Mouse (Mus musculus): ENCODE measurements around the gene Synpo2. TPM values are rescaled to one million over a fixed set of nuclear protein-coding genes. Genes with fewer than 3 reads are reported as not detected.
A peak's percentile ranks its signal among the peaks of the same experiment; 100 is the strongest.

Synpo2 gene
- polyA plus RNA-seq, 1 experiment from 2014 or later: 2.8 TPM

GRCm38 (mm10) chr3:123103151-123103860, 132.6 kb downstream of the Synpo2 start:
- H3K27me3 ChIP-seq (ENCODE audit: control insufficient read depth, insufficient read depth, low read length): no peaks in the 10 kb centered on the region
- H3K4me2 ChIP-seq (ENCODE audit: low read depth, low read length): no peak overlapping the region
- no peaks in the 10 kb centered on the region for H3K4me1 ChIP-seq (ENCODE audit: control insufficient read depth, insufficient read depth, low read length)
- no peak overlapping the region for H3K4me3 ChIP-seq (ENCODE audit: low read depth, low read length)
- H3K9ac ChIP-seq (replicated peaks; ENCODE audit: low read depth, low read length): no peak overlapping the region
- no peaks in the 10 kb centered on the region for H3K9me3 ChIP-seq (ENCODE audit: control insufficient read depth, low read length)
- 31% methylated on average over 13 of the region's 13 CpGs for WGBS
- no peak overlapping the region for H3K27ac ChIP-seq (ENCODE audit: low read depth, low read length)
- H3K36me3 ChIP-seq (ENCODE audit: control insufficient read depth, insufficient read depth, low read length): no peaks in the 10 kb centered on the region
- peak; percentile 84; the same call in 1 of the 2 replicates for ATAC-seq (ENCODE audit: low read depth)

DNA sequence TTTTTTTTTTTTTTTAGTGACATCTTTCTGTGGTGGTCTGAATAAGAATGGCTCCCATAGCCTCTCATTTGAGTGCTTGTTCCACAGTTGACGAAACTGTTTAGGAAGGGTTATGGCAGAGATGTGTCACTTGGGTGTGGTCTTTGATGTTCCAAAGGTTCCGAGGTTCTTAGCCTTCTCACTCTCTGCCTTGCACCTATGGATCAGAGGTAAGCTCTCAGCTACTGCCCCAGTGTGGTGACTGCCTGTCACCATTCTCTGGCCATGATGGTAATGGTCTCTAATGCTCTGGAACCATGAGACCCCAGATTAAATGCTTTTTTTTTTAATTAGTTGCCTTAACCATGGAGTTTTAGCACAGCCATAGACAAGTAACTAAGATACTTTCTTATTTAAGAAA, 134.2 kb downstream of the Synpo2 start:
- H3K9me3 ChIP-seq (ENCODE audit: control insufficient read depth, low read length): no peaks in the 10 kb centered on the region
- no peaks in the 10 kb centered on the region for H3K27me3 ChIP-seq (ENCODE audit: control insufficient read depth, insufficient read depth, low read length)
- H3K4me2 ChIP-seq (ENCODE audit: low read depth, low read length): no peak overlapping the region
- no peak overlapping the region for H3K27ac ChIP-seq (ENCODE audit: low read depth, low read length)
- no peak overlapping the region for H3K9ac ChIP-seq (replicated peaks; ENCODE audit: low read depth, low read length)
- no peaks in the 10 kb centered on the region for H3K36me3 ChIP-seq (ENCODE audit: control insufficient read depth, insufficient read depth, low read length)
- no peak overlapping the region for H3K4me3 ChIP-seq (ENCODE audit: low read depth, low read length)
- ATAC-seq (ENCODE audit: low read depth): no peak
- no peaks in the 10 kb centered on the region for H3K4me1 ChIP-seq (ENCODE audit: control insufficient read depth, insufficient read depth, low read length)
- 100% methylated on average over 2 of the region's 2 CpGs for WGBS

DNA sequence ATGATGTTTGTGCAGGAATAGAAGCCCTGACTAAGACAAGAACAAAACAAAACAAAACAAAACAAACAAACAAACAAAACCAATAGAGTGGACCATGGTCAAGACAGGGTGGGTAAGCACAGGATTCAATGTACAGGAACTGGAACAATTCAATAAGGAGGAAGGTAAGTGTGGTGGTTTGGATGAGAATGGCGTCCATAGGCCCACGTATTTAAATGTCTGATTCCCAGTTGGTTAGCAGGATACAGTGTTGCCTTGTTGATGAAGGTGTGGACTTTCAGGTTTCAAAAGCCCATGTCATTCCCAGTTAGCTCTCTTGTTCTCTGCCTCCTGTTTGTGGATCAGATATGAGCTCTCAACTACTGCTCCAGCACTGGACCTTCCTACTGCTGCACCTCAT, 140.8 kb downstream of the Synpo2 start:
- Histone ChIP-seq H3K27ac (ENCODE audit: low read depth, low read length) (no peak overlapping the region), H3K4me1 (ENCODE audit: control insufficient read depth, insufficient read depth, low read length) (no peaks in the 10 kb centered on the region), H3K9me3 (ENCODE audit: control insufficient read depth, low read length) (no peaks in the 10 kb centered on the region), H3K9ac (replicated peaks; ENCODE audit: low read depth, low read length) (no peak overlapping the region), H3K4me2 (ENCODE audit: low read depth, low read length) (no peak overlapping the region), H3K4me3 (ENCODE audit: low read depth, low read length) (no peak overlapping the region), H3K36me3 (ENCODE audit: control insufficient read depth, insufficient read depth, low read length) (no peaks in the 10 kb centered on the region), H3K27me3 (ENCODE audit: control insufficient read depth, insufficient read depth, low read length) (no peaks in the 10 kb centered on the region)
- no peak for ATAC-seq (ENCODE audit: low read depth)
- 93% methylated on average over 2 of the region's 2 CpGs for WGBS

DNA sequence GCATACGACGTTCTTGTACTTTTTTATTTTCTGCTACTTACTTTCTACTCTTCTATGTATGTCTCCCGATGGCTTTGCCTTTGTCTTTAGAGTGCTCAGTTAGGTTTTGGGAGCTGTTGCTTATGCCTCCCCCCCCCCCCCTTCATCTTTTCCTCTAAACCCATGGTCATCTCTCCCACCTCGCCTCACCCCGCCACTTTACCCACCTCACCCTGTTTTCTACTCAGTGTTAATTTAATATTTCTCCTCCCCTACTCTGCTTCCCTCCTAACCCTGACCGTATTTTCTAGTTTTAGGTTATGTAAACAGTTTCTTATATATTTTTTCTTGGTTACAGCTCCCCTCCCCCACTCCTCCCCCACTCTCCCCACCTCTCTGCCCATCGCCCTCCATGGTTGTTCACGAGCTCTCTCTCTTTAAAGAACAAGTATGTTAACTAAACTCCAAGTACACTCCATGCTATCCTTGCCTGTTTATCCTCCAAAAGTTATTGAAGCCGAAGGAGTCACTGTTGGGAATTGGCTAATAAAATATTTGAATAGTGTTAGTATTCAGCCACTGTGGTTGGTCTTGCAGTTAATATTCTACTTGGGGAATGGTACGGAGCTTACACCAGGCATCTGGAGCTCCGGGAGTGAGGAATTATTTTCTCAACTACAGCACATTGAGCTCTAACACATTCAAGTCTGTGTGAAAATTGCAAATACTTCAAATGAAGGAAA, 142.1 kb downstream of the Synpo2 start:
- Histone ChIP-seq H3K4me1 (ENCODE audit: control insufficient read depth, insufficient read depth, low read length) (no peaks in the 10 kb centered on the region), H3K9ac (replicated peaks; ENCODE audit: low read depth, low read length) (no peak overlapping the region), H3K27me3 (ENCODE audit: control insufficient read depth, insufficient read depth, low read length) (no peaks in the 10 kb centered on the region), H3K9me3 (ENCODE audit: control insufficient read depth, low read length) (no peaks in the 10 kb centered on the region), H3K4me2 (ENCODE audit: low read depth, low read length) (peak overlapping the region; percentile 21; the same call in 1 of the 2 replicates), H3K4me3 (ENCODE audit: low read depth, low read length) (no peak overlapping the region), H3K27ac (ENCODE audit: low read depth, low read length) (no peak overlapping the region), H3K36me3 (ENCODE audit: control insufficient read depth, insufficient read depth, low read length) (no peaks in the 10 kb centered on the region)
- WGBS: 73% methylated on average over 11 of the region's 11 CpGs
- ATAC-seq (ENCODE audit: low read depth): peak; percentile 24; the same call in 1 of the 2 replicates

- no peaks in the 10 kb centered on the region for H3K4me1 ChIP-seq (ENCODE audit: control insufficient read depth, insufficient read depth, low read length)
- peak overlapping the region; percentile 21; the same call in 1 of the 2 replicates for H3K4me2 ChIP-seq (ENCODE audit: low read depth, low read length)
- no peaks in the 10 kb centered on the region for H3K27me3 ChIP-seq (ENCODE audit: control insufficient read depth, insufficient read depth, low read length)
- H3K4me3 ChIP-seq (ENCODE audit: low read depth, low read length): no peak overlapping the region
- H3K27ac ChIP-seq (ENCODE audit: low read depth, low read length): no peak overlapping the region
- H3K9ac ChIP-seq (replicated peaks; ENCODE audit: low read depth, low read length): no peak overlapping the region
- H3K36me3 ChIP-seq (ENCODE audit: control insufficient read depth, insufficient read depth, low read length): no peaks in the 10 kb centered on the region
- no peaks in the 10 kb centered on the region for H3K9me3 ChIP-seq (ENCODE audit: control insufficient read depth, low read length)
- 37% methylated on average over 12 of the region's 12 CpGs for WGBS
- peak; percentile 71 for ATAC-seq (ENCODE audit: low read depth)
Measured at GRCm38 (mm10) chr3:123092913-123093639, 142.9 kb downstream of the Synpo2 start.

- no peaks in the 10 kb centered on the region for H3K36me3 ChIP-seq (ENCODE audit: control insufficient read depth, insufficient read depth, low read length)
- no peak overlapping the region for H3K27ac ChIP-seq (ENCODE audit: low read depth, low read length)
- no peaks in the 10 kb centered on the region for H3K9me3 ChIP-seq (ENCODE audit: control insufficient read depth, low read length)
- no peak overlapping the region for H3K4me3 ChIP-seq (ENCODE audit: low read depth, low read length)
- ATAC-seq (ENCODE audit: low read depth): no peak
- H3K4me1 ChIP-seq (ENCODE audit: control insufficient read depth, insufficient read depth, low read length): no peaks in the 10 kb centered on the region
- 55% methylated on average over 6 of the region's 6 CpGs for WGBS
- H3K9ac ChIP-seq (replicated peaks; ENCODE audit: low read depth, low read length): no peak overlapping the region
- H3K27me3 ChIP-seq (ENCODE audit: control insufficient read depth, insufficient read depth, low read length): no peaks in the 10 kb centered on the region
- H3K4me2 ChIP-seq (ENCODE audit: low read depth, low read length): no peak overlapping the region
Measured at GRCm38 (mm10) chr3:123092442-123092841, 143.5 kb downstream of the Synpo2 start.

- H3K36me3 ChIP-seq (ENCODE audit: control insufficient read depth, insufficient read depth, low read length): no peaks in the 10 kb centered on the region
- ATAC-seq (ENCODE audit: low read depth): no peak
- H3K4me1 ChIP-seq (ENCODE audit: control insufficient read depth, insufficient read depth, low read length): no peaks in the 10 kb centered on the region
- H3K9me3 ChIP-seq (ENCODE audit: control insufficient read depth, low read length): no peaks in the 10 kb centered on the region
- 90% methylated on average over 11 of the region's 11 CpGs for WGBS
- no peak overlapping the region for H3K4me3 ChIP-seq (ENCODE audit: low read depth, low read length)
- H3K27ac ChIP-seq (ENCODE audit: low read depth, low read length): no peak overlapping the region
- no peak overlapping the region for H3K4me2 ChIP-seq (ENCODE audit: low read depth, low read length)
- H3K27me3 ChIP-seq (ENCODE audit: control insufficient read depth, insufficient read depth, low read length): no peaks in the 10 kb centered on the region
- H3K9ac ChIP-seq (replicated peaks; ENCODE audit: low read depth, low read length): no peak overlapping the region
Measured at GRCm38 (mm10) chr3:123089297-123090020, 146.5 kb downstream of the Synpo2 start.

DNA sequence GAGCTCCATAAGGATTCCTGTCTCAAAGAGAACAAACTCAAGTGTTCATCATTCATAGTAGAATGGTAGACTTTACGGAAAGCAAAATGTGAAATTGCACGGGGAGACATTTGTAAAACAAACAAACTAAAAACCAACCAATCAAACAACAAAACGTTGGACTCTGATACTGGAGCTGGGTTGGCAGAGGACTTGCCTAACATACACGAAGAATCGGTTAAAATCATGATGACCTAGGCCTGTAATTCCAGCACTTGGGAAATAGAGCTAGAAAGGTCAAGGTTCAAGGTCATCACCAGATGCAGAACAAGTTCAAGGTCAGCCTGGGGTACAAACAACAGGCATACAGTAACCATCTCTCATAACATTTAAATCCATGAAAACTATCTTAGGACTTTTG, 147.7 kb downstream of the Synpo2 start:
- H3K4me1 ChIP-seq (ENCODE audit: control insufficient read depth, insufficient read depth, low read length): no peaks in the 10 kb centered on the region
- no peak for ATAC-seq (ENCODE audit: low read depth)
- H3K27me3 ChIP-seq (ENCODE audit: control insufficient read depth, insufficient read depth, low read length): no peaks in the 10 kb centered on the region
- H3K27ac ChIP-seq (ENCODE audit: low read depth, low read length): no peak overlapping the region
- no peaks in the 10 kb centered on the region for H3K36me3 ChIP-seq (ENCODE audit: control insufficient read depth, insufficient read depth, low read length)
- no peak overlapping the region for H3K9ac ChIP-seq (replicated peaks; ENCODE audit: low read depth, low read length)
- WGBS: 93% methylated on average over 5 of the region's 5 CpGs
- no peak overlapping the region for H3K4me3 ChIP-seq (ENCODE audit: low read depth, low read length)
- H3K4me2 ChIP-seq (ENCODE audit: low read depth, low read length): no peak overlapping the region
- no peaks in the 10 kb centered on the region for H3K9me3 ChIP-seq (ENCODE audit: control insufficient read depth, low read length)

Data from neural tube, embryonic 14.5 days (tissue).